Mouse (Mus musculus): Measurements from ENCODE around the gene Plekha5. TPM values are rescaled to one million over a fixed set of nuclear protein-coding genes. Genes with fewer than 3 reads are reported as not detected.

The Plekha5 gene
- polyA plus RNA-seq, 1 experiment from 2014 or later, result 51.5 TPM

- no peak for ATAC-seq (ENCODE audit: insufficient number of reproducible peaks, low FRiP score, low TSS enrichment, low read depth)
- Histone ChIP-seq H3K27me3 (no peaks in the 10 kb centered on the region), H3K9me3 (replicated peaks) (no peaks in the 10 kb centered on the region), H3K4me3 (replicated peaks) (no peak overlapping the region), H3K36me3 (no peaks in the 10 kb centered on the region), H3K27ac (replicated peaks) (peak overlapping the region; percentile 74), H3K9ac (no peak overlapping the region), H3K4me2 (replicated peaks) (no peak overlapping the region), H3K4me1 (peaks cover 16% of the 10 kb centered on the region)
- 40% methylated on average over 13 of the region's 13 CpGs for WGBS
These were observed 196.9 kb downstream of the Plekha5 start for GRCm38 (mm10) chr6:140620531-140621349.

GRCm38 (mm10) chr6:140621622-140622021, 197.8 kb downstream of the Plekha5 start:
- no peak overlapping the region for H3K4me3 ChIP-seq (replicated peaks)
- H3K9ac ChIP-seq, result no peak overlapping the region
- 0 out of 2 replicates have a peak overlapping the region, but pooled peaks have one; percentile 74 for H3K27ac ChIP-seq (replicated peaks)
- H3K4me1 ChIP-seq, result peaks cover 25% of the 10 kb centered on the region
- ATAC-seq (ENCODE audit: insufficient number of reproducible peaks, low FRiP score, low TSS enrichment, low read depth), result no peak
- H3K36me3 ChIP-seq, result no peaks in the 10 kb centered on the region
- no peaks in the 10 kb centered on the region for H3K9me3 ChIP-seq (replicated peaks)
- H3K27me3 ChIP-seq, result no peaks in the 10 kb centered on the region
- 81% methylated on average over 1 of the region's 1 CpGs for WGBS
- H3K4me2 ChIP-seq (replicated peaks), result no peak overlapping the region

- Histone ChIP-seq H3K36me3 (no peaks in the 10 kb centered on the region), H3K27ac (replicated peaks) (peak within 1 kb of the TSS; percentile 97), H3K9me3 (replicated peaks) (no peaks in the 10 kb centered on the region), H3K27me3 (no peaks in the 10 kb centered on the region), H3K4me1 (peaks cover 28% of the 10 kb centered on the region), H3K9ac (peak within 1 kb of the TSS; percentile 100), H3K4me2 (replicated peaks) (peak within 1 kb of the TSS; percentile 49), H3K4me3 (replicated peaks) (peak within 1 kb of the TSS; percentile 100)
- ATAC-seq (ENCODE audit: insufficient number of reproducible peaks, low FRiP score, low TSS enrichment, low read depth), result no peak
- WGBS, result 44% methylated on average over 30 of the region's 30 CpGs
These were observed 198.8 kb downstream of the Plekha5 start, which contains the start of gene Aebp2 for GRCm38 (mm10) chr6:140622391-140623225. TSS of gene Aebp2 (plus strand) at chr6:140622663.

- Histone ChIP-seq H3K27ac (replicated peaks) (peak overlapping the region; percentile 97), H3K4me2 (replicated peaks) (peak overlapping the region; percentile 63), H3K9ac (peak overlapping the region; percentile 100), H3K9me3 (replicated peaks) (no peaks in the 10 kb centered on the region), H3K27me3 (no peaks in the 10 kb centered on the region), H3K4me1 (peaks cover 28% of the 10 kb centered on the region), H3K36me3 (no peaks in the 10 kb centered on the region), H3K4me3 (replicated peaks) (peak overlapping the region; percentile 100)
- WGBS, result 0% methylated on average over 107 of the region's 117 CpGs
- ATAC-seq (ENCODE audit: insufficient number of reproducible peaks, low FRiP score, low TSS enrichment, low read depth), result peak; percentile 95
These were observed 199.6 kb downstream of the Plekha5 start for GRCm38 (mm10) chr6:140623226-140624095.

- no peaks in the 10 kb centered on the region for H3K9me3 ChIP-seq (replicated peaks)
- H3K4me2 ChIP-seq (replicated peaks), result peak overlapping the region; percentile 63
- WGBS, result under 1% methylated on average over 78 of the region's 80 CpGs
- peak overlapping the region; percentile 100 for H3K4me3 ChIP-seq (replicated peaks)
- H3K36me3 ChIP-seq, result no peaks in the 10 kb centered on the region
- ATAC-seq (ENCODE audit: insufficient number of reproducible peaks, low FRiP score, low TSS enrichment, low read depth), result 0 out of 2 replicates have a peak, but pooled peaks have one; percentile 20
- H3K9ac ChIP-seq, result peak overlapping the region; percentile 100
- H3K27me3 ChIP-seq, result no peaks in the 10 kb centered on the region
- H3K4me1 ChIP-seq, result peaks cover 28% of the 10 kb centered on the region
- peak overlapping the region; percentile 97 for H3K27ac ChIP-seq (replicated peaks)
These were observed 200.5 kb downstream of the Plekha5 start for GRCm38 (mm10) chr6:140624096-140625051.

DNA sequence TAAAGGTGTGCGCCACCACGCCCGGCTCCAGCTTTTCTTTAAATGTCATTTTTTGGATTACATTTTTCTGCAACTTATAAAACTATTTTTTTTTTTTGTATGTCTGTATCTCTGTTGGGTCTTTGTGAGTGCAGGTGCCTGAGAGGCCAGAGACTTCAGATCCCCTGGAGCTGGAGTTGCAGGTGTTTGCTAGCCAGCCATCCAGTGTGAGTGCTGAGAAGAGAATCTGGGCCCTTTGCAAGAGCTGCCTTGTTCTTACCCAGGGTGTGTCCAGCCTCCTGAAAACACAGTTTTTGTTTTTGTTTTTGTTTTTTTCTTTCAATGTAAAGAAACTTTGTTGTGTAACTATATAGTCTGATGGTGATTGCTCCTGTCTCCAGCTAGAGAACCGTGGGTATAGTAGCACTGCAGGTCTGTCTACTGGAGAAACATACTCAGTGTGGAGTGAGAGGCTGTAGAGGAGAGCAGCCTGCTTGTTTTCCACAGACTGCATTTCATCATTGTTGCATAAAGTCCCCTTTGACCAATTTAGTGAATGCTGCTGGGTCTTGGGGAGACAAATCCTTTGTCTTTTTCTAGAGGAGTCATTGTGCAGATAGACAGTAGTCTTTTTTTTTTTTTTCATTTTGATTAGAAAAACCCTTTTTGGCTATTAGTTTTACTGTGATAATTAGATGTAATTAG, 205.5 kb downstream of the Plekha5 start:
- peaks cover 8% of the 10 kb centered on the region for H3K36me3 ChIP-seq
- no peak overlapping the region for H3K4me3 ChIP-seq (replicated peaks)
- no peak overlapping the region for H3K4me2 ChIP-seq (replicated peaks)
- no peak overlapping the region for H3K27ac ChIP-seq (replicated peaks)
- H3K9ac ChIP-seq, result no peak overlapping the region
- ATAC-seq (ENCODE audit: insufficient number of reproducible peaks, low FRiP score, low TSS enrichment, low read depth), result no peak
- 86% methylated on average over 4 of the region's 4 CpGs for WGBS
- no peaks in the 10 kb centered on the region for H3K9me3 ChIP-seq (replicated peaks)
- H3K4me1 ChIP-seq, result peaks cover 19% of the 10 kb centered on the region
- no peaks in the 10 kb centered on the region for H3K27me3 ChIP-seq

DNA sequence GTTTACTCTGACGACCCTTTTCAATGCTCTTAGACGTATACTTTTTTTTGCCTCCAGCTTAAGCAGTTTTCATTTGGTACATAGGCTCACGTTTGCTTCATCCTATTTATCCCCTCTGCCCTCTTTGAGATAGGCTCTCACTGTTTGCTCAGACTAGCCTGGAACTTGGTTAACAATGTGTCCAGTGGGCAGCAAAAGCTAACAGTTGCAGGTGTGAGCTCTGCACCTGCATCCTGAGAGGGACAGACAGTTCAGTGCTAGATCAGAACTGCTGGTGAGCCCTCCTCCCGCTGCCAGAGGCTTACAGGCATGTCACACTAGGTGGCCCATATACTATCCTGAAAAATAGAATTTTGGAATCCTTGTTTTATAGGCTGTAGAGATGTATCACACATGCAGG, 206.5 kb downstream of the Plekha5 start:
- no peaks in the 10 kb centered on the region for H3K9me3 ChIP-seq (replicated peaks)
- peaks cover 14% of the 10 kb centered on the region for H3K4me1 ChIP-seq
- no peak overlapping the region for H3K4me3 ChIP-seq (replicated peaks)
- H3K9ac ChIP-seq, result no peak overlapping the region
- H3K27me3 ChIP-seq, result no peaks in the 10 kb centered on the region
- 66% methylated on average over 4 of the region's 4 CpGs for whole genome bisulfite sequencing
- peaks cover 11% of the 10 kb centered on the region for H3K36me3 ChIP-seq
- ATAC-seq (ENCODE audit: insufficient number of reproducible peaks, low FRiP score, low TSS enrichment, low read depth), result no peak
- H3K27ac ChIP-seq (replicated peaks), result no peak overlapping the region
- no peak overlapping the region for H3K4me2 ChIP-seq (replicated peaks)

GRCm38 (mm10) chr6:140633616-140634015, 209.8 kb downstream of the Plekha5 start:
- Histone ChIP-seq H3K4me1 (no peaks in the 10 kb centered on the region; the same call in 1 of the 2 replicates), H3K9ac (no peak overlapping the region), H3K4me2 (replicated peaks) (no peak overlapping the region), H3K27ac (replicated peaks) (no peak overlapping the region), H3K36me3 (peaks cover 40% of the 10 kb centered on the region), H3K27me3 (no peaks in the 10 kb centered on the region), H3K4me3 (replicated peaks) (no peak overlapping the region), H3K9me3 (replicated peaks) (no peaks in the 10 kb centered on the region)
- 85% methylated on average over 8 of the region's 8 CpGs for WGBS
- ATAC-seq (ENCODE audit: insufficient number of reproducible peaks, low FRiP score, low TSS enrichment, low read depth), result no peak

DNA sequence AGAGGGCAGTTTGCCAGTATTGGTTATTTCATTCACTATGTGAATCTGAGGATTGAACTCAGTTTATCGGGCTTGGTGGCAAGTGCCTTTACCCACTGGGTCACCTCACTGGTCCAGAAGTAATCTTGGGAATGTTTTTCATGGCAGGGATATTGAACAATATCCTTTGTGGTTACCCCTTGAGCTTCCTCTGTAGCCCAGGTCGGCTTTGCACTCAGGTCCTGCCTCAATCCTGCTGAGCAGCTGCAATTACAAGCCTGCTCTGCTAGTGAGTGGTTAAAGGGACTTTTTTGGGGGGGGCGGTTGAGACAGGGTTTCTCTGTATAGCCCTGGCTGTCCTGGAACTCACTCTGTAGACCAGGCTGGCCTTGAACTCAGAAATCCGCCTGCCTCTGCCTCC, 212.4 kb downstream of the Plekha5 start:
- H3K4me3 ChIP-seq (replicated peaks), result no peak overlapping the region
- no peaks in the 10 kb centered on the region for H3K9me3 ChIP-seq (replicated peaks)
- no peaks in the 10 kb centered on the region for H3K27me3 ChIP-seq
- peaks cover 63% of the 10 kb centered on the region for H3K36me3 ChIP-seq
- no peak overlapping the region for H3K9ac ChIP-seq
- no peak overlapping the region for H3K27ac ChIP-seq (replicated peaks)
- ATAC-seq (ENCODE audit: insufficient number of reproducible peaks, low FRiP score, low TSS enrichment, low read depth), result no peak
- no peak overlapping the region for H3K4me2 ChIP-seq (replicated peaks)
- H3K4me1 ChIP-seq, result no peaks in the 10 kb centered on the region
- 95% methylated on average over 4 of the region's 4 CpGs for WGBS

Data from embryonic facial prominence, embryonic 15.5 days (tissue).